Mouse (Mus musculus) right cerebral cortex, postnatal 4 days (tissue): ENCODE results near the gene A930017K11Rik.

ENCODE experiments used
- DNase-seq: peaks from one replicate; pipeline ENCODE4 v3.0.0-alpha.2; 2022

The A930017K11Rik gene

DNA sequence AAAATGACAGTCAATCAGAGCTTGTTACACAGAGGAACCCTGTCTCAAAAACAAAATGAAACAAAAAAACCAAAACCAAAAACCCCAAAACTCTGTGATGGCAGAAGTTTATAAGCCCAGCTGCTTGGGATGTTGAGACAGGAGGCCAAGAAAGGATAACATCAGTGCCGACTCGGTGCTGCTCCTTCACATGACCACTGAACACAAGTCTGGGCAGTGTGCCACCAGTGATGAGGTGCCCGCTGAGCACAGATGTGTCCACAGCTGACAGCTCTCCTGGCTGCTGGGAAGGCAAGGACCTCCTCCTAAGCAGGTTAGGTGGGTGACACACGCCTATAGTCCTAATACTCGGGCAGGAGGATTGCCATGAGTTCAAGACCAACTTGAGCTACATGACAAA is 30.2 kb downstream of the A930017K11Rik start:
- DNase-seq, result peak; percentile 23

DNA sequence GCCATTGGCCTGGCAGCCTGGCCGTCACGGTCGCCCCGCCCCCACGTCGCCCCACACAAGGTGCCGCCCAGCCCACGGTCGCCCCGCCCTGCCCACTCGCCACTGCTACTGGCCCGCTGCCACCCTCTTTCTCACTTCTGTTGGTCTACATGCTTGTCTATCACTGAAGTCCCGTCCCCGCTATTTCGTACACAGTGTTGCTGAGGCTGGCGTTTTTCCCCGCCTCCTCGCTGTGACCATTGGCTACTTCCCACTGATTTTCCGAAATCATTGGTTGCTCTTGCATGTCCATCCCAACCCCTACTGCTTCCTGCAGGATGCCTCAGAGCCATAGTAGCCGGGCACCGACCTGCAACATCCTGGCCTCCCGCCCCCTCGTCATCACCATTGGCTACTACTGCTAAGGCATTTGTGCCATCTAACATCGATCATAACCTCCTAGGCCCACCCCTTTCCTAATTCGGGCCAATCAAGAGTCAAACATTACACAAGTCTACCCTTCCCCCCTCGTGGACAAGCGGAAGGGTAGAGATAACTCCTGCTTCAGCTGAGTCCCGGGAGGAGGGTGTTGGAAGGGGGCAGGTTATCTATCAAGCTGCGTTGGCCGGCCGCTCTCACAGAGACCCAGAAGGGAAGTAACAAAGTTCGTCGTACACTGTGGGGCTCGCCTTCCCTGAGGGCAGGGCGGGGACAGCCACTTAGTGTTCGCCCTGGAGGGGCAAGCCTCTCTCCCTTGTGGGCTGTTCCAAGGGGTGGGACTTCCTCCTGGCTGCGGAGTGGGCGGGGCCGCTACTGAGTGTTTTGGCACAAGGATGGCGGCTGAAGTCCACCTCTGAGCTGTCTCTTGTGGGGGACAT is 32.4 kb downstream of the A930017K11Rik start:
- DNase-seq, result peak; percentile 100

DNA sequence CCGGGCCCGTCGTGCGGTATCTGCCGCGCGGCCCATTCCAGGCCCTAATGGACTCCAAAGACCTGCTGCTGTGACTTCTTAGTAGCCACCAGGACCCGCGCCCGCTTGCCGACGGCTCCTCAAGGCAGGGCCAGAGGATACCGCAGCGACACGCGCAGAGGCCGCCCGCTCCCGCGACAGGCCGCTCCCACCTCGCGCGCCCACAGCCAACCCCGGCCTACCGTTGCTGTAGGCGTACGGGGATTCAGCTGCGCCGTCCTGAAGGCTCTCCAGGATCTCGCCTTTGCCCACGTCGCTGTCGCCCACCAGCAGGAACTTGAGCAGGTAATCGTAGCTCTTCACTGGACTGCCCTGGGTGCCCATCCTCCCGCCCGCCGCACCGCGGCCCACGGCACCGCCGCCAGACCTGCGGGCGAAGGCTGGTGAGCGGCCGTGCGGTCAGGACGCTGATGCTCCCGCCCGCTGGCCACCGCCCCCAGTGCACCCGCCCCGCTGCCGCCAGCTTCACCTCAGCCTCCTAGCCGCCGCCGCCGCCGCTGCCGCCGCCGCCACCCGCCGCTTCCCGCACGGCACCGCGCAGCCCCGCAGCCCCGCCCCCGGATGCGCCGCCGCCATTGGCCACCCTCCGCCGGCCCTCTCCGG is 33.1 kb downstream of the A930017K11Rik start, which contains the start of gene Rab40c:
TSS of gene Rab40c (minus strand) at position 584 of the 642 bp plus-strand sequence.
- peak; percentile 54 for DNase-seq

DNA sequence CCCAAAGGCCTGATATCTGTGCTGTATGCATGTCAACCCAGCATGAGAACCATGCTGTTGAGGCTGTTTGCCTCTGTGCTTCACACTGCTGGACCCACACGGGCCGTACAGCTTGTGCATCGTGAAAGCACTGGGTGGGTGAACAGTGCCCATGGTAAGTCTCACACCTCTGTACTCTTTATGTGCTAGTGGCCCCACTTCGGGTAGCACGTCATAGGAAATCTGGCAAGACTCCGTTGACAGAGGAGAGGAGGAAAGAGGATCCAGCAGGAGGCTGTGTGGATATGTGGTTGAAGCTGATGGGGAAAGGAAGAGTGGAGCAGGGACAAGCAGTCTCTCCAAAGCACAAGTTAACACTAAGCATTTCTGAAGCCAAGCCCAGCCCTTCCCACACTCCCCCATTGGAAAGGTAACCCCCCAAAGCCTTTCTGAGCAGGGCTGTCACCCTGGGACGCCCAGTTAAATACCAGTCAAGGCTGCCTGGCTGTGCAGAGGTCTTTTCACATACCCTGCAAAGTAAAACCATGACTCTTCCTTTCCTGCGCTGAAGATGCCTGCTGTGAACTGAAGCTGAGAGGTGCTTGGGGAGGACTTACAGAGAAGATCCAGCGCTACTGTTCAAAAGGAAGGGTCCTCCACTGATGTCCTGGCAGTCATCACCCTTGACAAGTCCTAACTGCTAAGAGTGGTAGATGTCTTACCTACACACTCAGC is 34.2 kb downstream of the A930017K11Rik start:
- no peak for DNase-seq

DNA sequence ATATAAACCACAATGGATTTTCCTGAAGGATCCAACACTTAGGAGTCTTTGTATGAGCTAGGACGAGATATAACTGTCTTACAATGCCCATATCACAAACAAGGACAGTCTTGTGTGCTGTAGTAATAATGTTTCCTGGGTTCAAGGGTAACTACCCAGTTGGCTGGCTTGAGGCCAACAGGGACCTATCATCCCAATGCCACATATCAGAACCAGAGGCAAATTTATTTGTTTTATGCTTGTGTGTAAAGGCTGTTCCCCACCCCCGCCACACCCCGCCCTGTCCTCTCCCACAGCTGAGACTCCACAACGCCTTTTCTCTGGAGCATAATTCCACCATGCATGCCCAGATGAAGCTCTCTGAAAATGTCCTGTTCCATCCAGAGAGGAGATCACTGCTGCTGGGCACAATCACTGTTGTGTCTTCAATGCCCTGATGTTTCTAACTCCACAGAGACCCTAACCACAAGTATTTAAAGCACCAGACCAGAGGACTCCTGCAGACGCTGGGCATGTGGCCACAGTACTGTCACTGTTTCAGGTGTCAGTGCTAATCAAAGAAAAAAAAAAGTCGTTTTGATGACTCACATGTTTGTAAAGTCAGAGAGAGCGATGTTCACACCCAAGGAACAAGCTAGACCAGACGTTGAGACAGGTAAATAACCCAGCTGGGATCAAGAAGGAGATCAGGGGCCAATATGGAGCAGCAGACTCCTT is 35.3 kb downstream of the A930017K11Rik start:
- DNase-seq, result no peak

DNA sequence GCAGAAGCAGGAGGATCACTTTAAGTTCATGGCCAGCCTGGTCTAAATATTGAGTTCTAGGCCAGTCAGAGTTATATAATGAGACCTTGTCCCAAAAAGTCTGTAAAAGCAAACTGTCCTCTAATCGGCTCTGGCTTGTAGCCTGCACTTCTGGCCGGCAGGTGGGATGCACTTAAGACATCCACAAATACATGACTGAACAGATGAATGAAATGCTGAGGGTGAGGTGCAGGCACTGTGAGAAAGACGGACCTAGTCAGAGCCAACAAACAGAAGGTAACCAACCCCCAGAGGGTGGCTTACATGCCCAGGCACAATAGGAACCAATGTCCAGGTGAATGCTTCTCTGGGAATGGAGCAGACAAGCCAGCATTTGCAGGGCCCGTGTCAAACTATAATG is 38.1 kb downstream of the A930017K11Rik start:
- no peak for DNase-seq

DNA sequence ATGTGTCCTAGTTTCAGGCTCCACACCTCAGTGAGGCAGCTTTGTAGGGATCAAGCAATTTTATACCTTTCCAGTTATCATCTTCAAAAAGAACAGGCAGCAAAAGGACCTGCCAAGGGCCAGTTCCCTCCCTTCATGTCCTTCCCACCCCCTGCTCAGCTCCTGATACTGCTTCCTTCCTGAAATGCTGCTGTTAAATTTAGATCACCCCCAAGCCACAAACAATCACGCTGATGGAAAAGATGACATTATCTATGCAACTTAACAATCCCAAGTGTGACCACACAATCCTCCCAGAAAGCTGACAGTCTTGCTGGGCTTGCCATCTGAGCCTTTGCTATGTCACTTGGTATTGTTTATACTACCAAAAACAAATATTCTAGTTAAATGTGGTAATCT is 38.5 kb downstream of the A930017K11Rik start:
- DNase-seq, result no peak

DNA sequence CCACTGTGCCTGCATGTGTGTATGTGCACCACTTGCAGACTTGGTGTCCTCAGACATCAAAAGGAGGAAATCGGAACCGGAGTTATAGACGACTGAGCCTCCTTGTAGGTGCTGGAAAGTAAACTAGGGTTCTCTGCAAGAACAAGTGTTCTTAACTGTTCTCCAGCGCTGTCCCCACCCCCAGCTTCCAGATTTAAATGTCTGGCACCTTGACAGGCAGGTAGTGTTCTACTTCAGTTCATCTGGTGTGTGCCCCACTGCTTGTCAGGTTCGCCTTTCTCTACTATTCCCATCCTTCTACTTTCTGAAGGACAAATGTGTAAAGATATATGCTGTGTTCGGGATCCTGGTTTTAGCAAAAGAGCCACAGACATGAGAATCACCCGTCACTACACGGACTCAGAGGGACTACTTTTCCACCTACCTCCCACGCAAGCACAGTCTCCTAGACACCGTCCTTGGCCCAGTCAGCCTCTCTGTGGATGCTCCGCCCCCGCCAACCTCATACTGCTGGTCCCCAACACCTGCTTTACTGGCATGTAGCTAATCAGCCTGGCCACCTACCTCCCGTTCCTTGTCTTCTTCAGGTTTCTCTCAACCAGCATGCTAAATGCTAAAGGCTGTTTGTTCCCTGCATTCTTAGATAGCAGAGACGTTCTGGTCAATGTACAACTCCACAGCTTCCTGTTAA is 39.0 kb downstream of the A930017K11Rik start:
- no peak for DNase-seq

DNA sequence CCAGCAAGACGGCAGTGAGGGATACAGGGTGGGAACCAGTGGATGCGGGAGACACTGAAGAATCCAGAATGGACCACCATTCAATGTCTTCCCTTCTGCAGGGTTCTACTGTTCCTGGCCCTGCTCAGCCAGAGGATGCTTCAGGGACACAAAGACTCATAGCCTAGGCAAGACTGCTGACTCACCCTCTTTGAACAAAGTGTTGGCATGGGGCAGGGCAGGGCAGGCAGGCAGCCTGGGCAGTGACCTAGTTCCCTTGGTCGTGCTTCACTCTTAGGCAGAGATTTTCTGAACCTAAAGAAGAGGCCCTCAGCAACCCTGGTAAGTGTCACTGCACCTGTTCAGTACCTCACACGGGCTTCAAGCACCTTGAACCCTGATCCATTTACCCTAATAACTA is 40.5 kb downstream of the A930017K11Rik start:
- no peak for DNase-seq

DNA sequence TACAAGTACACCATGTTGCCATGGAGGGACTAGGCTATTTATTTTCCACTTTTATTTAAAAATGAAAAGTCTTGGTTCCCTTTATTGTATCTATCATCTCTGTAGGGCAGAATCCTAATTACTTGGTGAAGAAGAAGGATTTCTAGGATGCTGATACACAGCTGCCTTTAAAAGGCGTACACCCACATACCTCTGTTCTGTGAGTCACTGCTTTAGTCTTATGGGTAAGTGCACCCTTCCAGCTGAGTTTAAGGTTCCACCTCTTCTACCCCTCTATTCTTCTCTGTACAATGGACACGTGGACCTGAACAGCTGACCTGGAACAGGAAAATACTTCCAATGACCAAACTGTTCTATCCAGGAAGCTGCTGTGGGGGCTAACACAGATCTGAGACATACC is 44.7 kb downstream of the A930017K11Rik start:
- DNase-seq, result no peak

DNA sequence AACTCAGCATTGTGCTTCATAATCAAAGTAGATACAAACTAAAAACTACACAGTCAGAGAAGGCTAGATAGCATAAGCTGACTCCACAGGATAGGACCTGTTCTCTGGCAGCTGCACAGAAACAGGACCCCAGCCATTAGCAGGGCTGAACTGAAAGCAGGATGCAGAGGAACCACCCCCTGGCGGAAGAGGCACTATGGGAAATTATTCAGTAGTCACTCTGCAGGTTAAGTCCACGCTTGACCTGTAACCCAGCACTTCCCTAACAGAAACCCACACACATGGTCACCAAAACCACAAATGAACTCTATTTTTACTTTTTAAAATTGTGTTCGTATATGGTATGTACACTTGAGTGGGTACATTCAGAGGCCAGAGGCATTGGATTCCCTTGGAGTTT is 49.3 kb downstream of the A930017K11Rik start:
- DNase-seq, result no peak

DNA sequence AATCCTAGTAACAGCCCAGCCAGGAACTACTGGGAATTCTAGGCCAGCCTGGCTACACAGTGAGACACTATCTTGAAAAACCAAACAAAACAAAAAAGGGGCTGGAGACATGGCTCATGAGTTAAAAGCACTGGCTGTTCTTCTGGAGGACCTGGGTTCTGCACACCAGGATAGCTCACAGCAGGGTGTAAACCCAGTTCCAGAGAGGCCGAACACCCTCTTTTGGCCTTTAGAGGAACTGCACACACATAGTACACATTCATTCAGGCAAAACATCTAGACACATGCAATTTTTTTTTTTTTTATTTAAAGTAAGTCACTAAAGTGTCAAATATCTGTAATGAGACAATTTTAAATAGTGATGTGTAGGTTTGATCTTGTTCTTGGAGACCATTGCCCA is 52.2 kb downstream of the A930017K11Rik start:
- DNase-seq, result no peak
